Mouse (Mus musculus): ENCODE results near the gene Wdhd1. TPM values are rescaled to one million over a fixed set of nuclear protein-coding genes. Genes with fewer than 3 reads are reported as not detected.

The Wdhd1 gene
- total and polyA plus RNA-seq, 3 experiments = 37.1 to 81.0 (median 61.4) TPM

GRCm38 (mm10) chr14:47269056-47269455 lies 7.6 kb downstream of the Wdhd1 start (continued):
- TF ChIP-seq CTCF (conservative IDR thresholded peaks at IDR 0.05 in 1 of 2, IDR thresholded peaks at IDR 0.05 in 1 of 2; ENCODE audit: low read depth in 2 of 2, low read length in 2 of 2) (no peak), TCF12 (IDR thresholded peaks at IDR 0.05; ENCODE audit: low read depth, low read length) (no peak), SIN3A (IDR thresholded peaks at IDR 0.05; ENCODE audit: low read length) (no peak), POLR2A (IDR thresholded peaks at IDR 0.05; ENCODE audit: low read depth, low read length) (no peak)

DNA sequence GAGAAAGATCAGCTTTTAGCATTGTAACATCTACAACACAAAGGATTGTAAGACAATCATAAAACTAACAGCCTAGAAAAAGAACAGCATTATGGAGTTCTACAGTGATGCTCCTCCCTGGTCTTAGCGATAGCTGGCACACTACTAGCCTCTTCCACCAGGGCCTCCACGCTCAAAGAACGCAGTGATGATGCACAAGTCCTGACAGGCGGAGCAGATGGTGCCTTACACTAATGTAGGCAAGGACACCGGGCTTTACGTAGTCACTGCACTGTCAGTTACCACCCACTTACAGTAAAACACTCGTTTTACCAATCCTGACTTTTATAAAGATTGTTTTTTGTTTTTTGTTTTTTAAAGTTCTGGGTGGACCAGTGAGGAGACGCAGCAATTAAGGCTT lies 10.8 kb downstream of the Wdhd1 start:
- TF ChIP-seq IRF4 (IDR thresholded peaks at IDR 0.05; ENCODE audit: low read depth, low read length) (no peak), POLR2AphosphoS2 (IDR thresholded peaks at IDR 0.05; ENCODE audit: low read depth, low read length) (no peak), TCF12 (IDR thresholded peaks at IDR 0.05; ENCODE audit: low read depth, low read length) (no peak), NELFE (IDR thresholded peaks at IDR 0.05; ENCODE audit: low read depth, low read length) (no peak), MYC (IDR thresholded peaks at IDR 0.05; ENCODE audit: low read depth, low read length) (no peak), ZKSCAN1 (IDR thresholded peaks at IDR 0.05; ENCODE audit: borderline replicate concordance, low read depth, low read length) (no peak), JUND (conservative IDR thresholded peaks at IDR 0.05; ENCODE audit: low read depth, low read length) (no peak)
- Histone ChIP-seq H3K36me3 (replicated peaks in 1 of 2; ENCODE audit: control insufficient read depth in 1 of 2, insufficient read depth in 1 of 2, low read length in 1 of 2) (peaks cover 46 to 78% of the 10 kb centered on the region in 2 experiments), H3K4me2 (ENCODE audit: insufficient read depth, low read depth, poor library complexity, severe bottlenecking) (no peak overlapping the region), H3K4me3 (replicated peaks in 1 of 3; ENCODE audit: low read depth in 2 of 3, low read length in 2 of 3, poor library complexity in 1 of 3) (no peak overlapping the region), H3K9ac (ENCODE audit: insufficient read depth, low read depth) (no peak overlapping the region), H3K27ac (ENCODE audit: insufficient read depth, low read depth) (no peak overlapping the region), H3K9me3 (replicated peaks; ENCODE audit: low read length) (no peaks in the 10 kb centered on the region), H3K27me3 (replicated peaks) (no peaks in the 10 kb centered on the region), H3K79me2 (replicated peaks; ENCODE audit: control insufficient read depth, extremely low read depth, insufficient read depth, poor library complexity, severe bottlenecking) (0 out of 2 replicates have a peak, but pooled peaks cover 2% of the 10 kb centered on the region), H3K4me1 (ENCODE audit: control insufficient read depth in 1 of 2, insufficient read depth in 2 of 2) (no peaks in the 10 kb centered on the region)
- in situ Hi-C loops (cut with MboI; ENCODE audit: low pct_ligation_motif_present, low pct_unique_long_range_greater_than_20kb, low sequenced_read_pairs) = no loop called here
- no peak for DNase-seq (ENCODE audit: extremely low read depth)
- dilution Hi-C loops (cut with MboI; ENCODE audit: extremely low pct_ligation_motif_present, extremely low pct_unique_long_range_greater_than_20kb, low sequenced_read_pairs) = no loop called here

DNA sequence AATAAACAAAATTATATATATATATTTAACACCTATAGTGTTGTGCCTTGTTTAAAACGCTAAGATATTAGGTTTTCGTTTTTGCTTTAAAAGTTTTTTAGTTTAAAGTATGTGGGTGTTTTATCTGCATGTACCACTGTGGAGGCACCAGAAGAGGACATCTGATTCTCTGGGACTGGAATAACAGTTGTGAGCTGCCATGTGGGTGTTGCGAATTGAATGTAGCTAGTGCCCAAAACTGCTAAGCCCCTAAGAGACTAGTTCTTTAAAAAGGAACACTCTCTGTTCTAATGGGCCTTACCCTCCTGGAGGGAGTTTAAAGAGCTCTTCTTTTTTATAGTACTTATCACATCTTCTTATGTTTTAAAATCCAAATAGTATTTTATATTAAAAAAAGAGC lies 11.8 kb downstream of the Wdhd1 start:
- Histone ChIP-seq H3K4me2 (ENCODE audit: insufficient read depth, low read depth, poor library complexity, severe bottlenecking) (no peak overlapping the region), H3K27ac (ENCODE audit: insufficient read depth, low read depth) (no peak overlapping the region)

GRCm38 (mm10) chr14:47249839-47250238 lies 26.8 kb downstream of the Wdhd1 start:
- H3K9me3 ChIP-seq (replicated peaks; ENCODE audit: low read length) = no peaks in the 10 kb centered on the region
- no peak overlapping the region for H3K4me2 ChIP-seq (ENCODE audit: insufficient read depth, low read depth, poor library complexity, severe bottlenecking)
- in situ Hi-C loops (cut with MboI; ENCODE audit: low pct_ligation_motif_present, low pct_unique_long_range_greater_than_20kb, low sequenced_read_pairs) = loop anchor here (25.0 kb wide), 1 partner anchor 363 kb away; the partner anchor contains the start of gene Samd4
- TF ChIP-seq SIN3A (IDR thresholded peaks at IDR 0.05; ENCODE audit: low read length) = no peak
- 0 out of 4 replicates have a peak, but pooled peaks of 1 of the 2 experiments have one; percentile 13 for TF ChIP-seq CTCF (conservative IDR thresholded peaks at IDR 0.05 in 1 of 2, IDR thresholded peaks at IDR 0.05 in 1 of 2; ENCODE audit: low read depth in 2 of 2, low read length in 2 of 2)
- TF ChIP-seq RAD21 (IDR thresholded peaks at IDR 0.05; ENCODE audit: low read depth, low read length) = peak; percentile 23
- H3K27ac ChIP-seq (ENCODE audit: insufficient read depth, low read depth) = no peak overlapping the region
- no peaks in the 10 kb centered on the region for H3K4me1 ChIP-seq (ENCODE audit: control insufficient read depth in 1 of 2, insufficient read depth in 2 of 2)
- no peak overlapping the region for H3K4me3 ChIP-seq (replicated peaks in 1 of 3; ENCODE audit: low read depth in 2 of 3, low read length in 2 of 3, poor library complexity in 1 of 3)
- dilution Hi-C loops (cut with MboI; ENCODE audit: extremely low pct_ligation_motif_present, extremely low pct_unique_long_range_greater_than_20kb, low sequenced_read_pairs) = no loop called here
- no peaks in the 10 kb centered on the region for H3K79me2 ChIP-seq (replicated peaks; ENCODE audit: control insufficient read depth, extremely low read depth, insufficient read depth, poor library complexity, severe bottlenecking)
- H3K9ac ChIP-seq (ENCODE audit: insufficient read depth, low read depth) = no peak overlapping the region
- no peak for DNase-seq (ENCODE audit: extremely low read depth)
- H3K36me3 ChIP-seq (replicated peaks in 1 of 2; ENCODE audit: control insufficient read depth in 1 of 2, insufficient read depth in 1 of 2, low read length in 1 of 2) = peaks cover 50 to 84% of the 10 kb centered on the region in 2 experiments
- H3K27me3 ChIP-seq (replicated peaks) = no peaks in the 10 kb centered on the region

More for the DNA sequence above, 11.8 kb downstream of the Wdhd1 start:
- Histone ChIP-seq H3K4me3 (replicated peaks in 1 of 3; ENCODE audit: low read depth in 2 of 3, low read length in 2 of 3, poor library complexity in 1 of 3) (no peak overlapping the region), H3K79me2 (replicated peaks; ENCODE audit: control insufficient read depth, extremely low read depth, insufficient read depth, poor library complexity, severe bottlenecking) (0 out of 2 replicates have a peak, but pooled peaks cover 4% of the 10 kb centered on the region), H3K9ac (ENCODE audit: insufficient read depth, low read depth) (no peak overlapping the region), H3K36me3 (replicated peaks in 1 of 2; ENCODE audit: control insufficient read depth in 1 of 2, insufficient read depth in 1 of 2, low read length in 1 of 2) (peaks cover 48 to 80% of the 10 kb centered on the region in 2 experiments), H3K9me3 (replicated peaks; ENCODE audit: low read length) (no peaks in the 10 kb centered on the region), H3K27me3 (replicated peaks) (no peaks in the 10 kb centered on the region), H3K4me1 (ENCODE audit: control insufficient read depth in 1 of 2, insufficient read depth in 2 of 2) (no peaks in the 10 kb centered on the region)
- DNase-seq (ENCODE audit: extremely low read depth) = no peak
- TF ChIP-seq USF1 (IDR thresholded peaks at IDR 0.05; ENCODE audit: low read depth, low read length) (no peak), TCF12 (IDR thresholded peaks at IDR 0.05; ENCODE audit: low read depth, low read length) (no peak), EP300 (IDR thresholded peaks at IDR 0.05; ENCODE audit: low read length) (no peak), KAT2A (IDR thresholded peaks at IDR 0.05; ENCODE audit: insufficient replicate concordance, low read length) (no peak), RCOR1 (conservative IDR thresholded peaks at IDR 0.05; ENCODE audit: low read depth, low read length) (no peak), BHLHE40 (IDR thresholded peaks at IDR 0.05; ENCODE audit: low read depth, low read length) (no peak)
- dilution Hi-C loops (cut with MboI; ENCODE audit: extremely low pct_ligation_motif_present, extremely low pct_unique_long_range_greater_than_20kb, low sequenced_read_pairs) = no loop called here
- in situ Hi-C loops (cut with MboI; ENCODE audit: low pct_ligation_motif_present, low pct_unique_long_range_greater_than_20kb, low sequenced_read_pairs) = no loop called here

All from CH12.LX (cell line).